Mouse (Mus musculus) embryonic fibroblast, embryonic 13.5 days (primary cell): ENCODE results near the gene Bloc1s5. TPM values are rescaled to one million over a fixed set of nuclear protein-coding genes. Genes with fewer than 3 reads are reported as not detected.

Experiments
- H3K27ac ChIP-seq: 2 replicates; pipeline ENCODE4 v1.5.1; 2012; ENCODE audit warnings: low read length, control low read depth, inconsistent platforms; ENCODE audit not compliant: insufficient read depth
- H3K4me1 ChIP-seq: 2 replicates; pipeline ENCODE4 v1.6.1; 2011; ENCODE audit warnings: low read length; ENCODE audit not compliant: control insufficient read depth, insufficient read depth
- H3K4me3 ChIP-seq: 2 replicates; pipeline ENCODE4 v1.5.1; 2011; ENCODE audit warnings: mild to moderate bottlenecking, control low read depth, low read length; ENCODE audit not compliant: insufficient read depth
- CTCF ChIP-seq: IDR thresholded peaks from 2 replicates; pipeline ENCODE4 v1.5.1; 2011; ENCODE audit warnings: mild to moderate bottlenecking, control low read depth, low read length, moderate library complexity, borderline replicate concordance; ENCODE audit not compliant: insufficient read depth
- POLR2A ChIP-seq: IDR thresholded peaks from 2 replicates; pipeline ENCODE4 v1.6.1; 2011; ENCODE audit warnings: low read depth, mild to moderate bottlenecking, control low read depth, low read length, moderate library complexity
- polyA plus RNA-seq: library from polyadenylated mRNA; stranded (reverse); fragments of >200 nt; gene quantifications from 2 replicates; pipeline ENCODE4 v1.2.4, GENCODE M21; 2011; ENCODE audit warnings: low read depth; ENCODE audit not compliant: missing spikeins, insufficient read length

The Bloc1s5 gene
- polyA plus RNA-seq, 1 experiment = 6.7 TPM

- no peak overlapping the region for H3K4me3 ChIP-seq
- no peaks in the 10 kb centered on the region for H3K4me1 ChIP-seq
- no peak overlapping the region for H3K27ac ChIP-seq
- TF ChIP-seq CTCF (no peak), POLR2A (no peak)
These were observed 14.2 kb upstream of the Bloc1s5 start for GRCm38 (mm10) chr13:38649069-38649468.

- Histone ChIP-seq H3K4me3 (no peak overlapping the region), H3K4me1 (no peaks in the 10 kb centered on the region), H3K27ac (no peak overlapping the region)
- TF ChIP-seq POLR2A = no peak
- TF ChIP-seq CTCF = no peak
These were observed 6.5 kb upstream of the Bloc1s5 start for GRCm38 (mm10) chr13:38641414-38641813.

GRCm38 (mm10) chr13:38640961-38641360 is 6.1 kb upstream of the Bloc1s5 start:
- H3K4me3 ChIP-seq = no peak overlapping the region
- no peak for TF ChIP-seq CTCF
- TF ChIP-seq POLR2A = no peak
- H3K4me1 ChIP-seq = no peaks in the 10 kb centered on the region
- no peak overlapping the region for H3K27ac ChIP-seq

- no peak overlapping the region for H3K4me3 ChIP-seq
- no peak overlapping the region for H3K27ac ChIP-seq
- peaks cover 2% of the 10 kb centered on the region; the same call in 1 of the 2 replicates for H3K4me1 ChIP-seq
- no peak for TF ChIP-seq POLR2A
- no peak for TF ChIP-seq CTCF
These were observed 3.8 kb upstream of the Bloc1s5 start for GRCm38 (mm10) chr13:38638694-38639093.

GRCm38 (mm10) chr13:38634256-38634799 is 581 bp downstream of the Bloc1s5 start:
- TF ChIP-seq CTCF = no peak
- TF ChIP-seq POLR2A = no peak
- Histone ChIP-seq H3K4me1 (peaks cover 2% of the 10 kb centered on the region; the same call in 1 of the 2 replicates), H3K27ac (no peak overlapping the region), H3K4me3 (peak overlapping the region; percentile 77)

- Histone ChIP-seq H3K4me3 (peak overlapping the region; percentile 77; the same call in 1 of the 2 replicates), H3K4me1 (peaks cover 2% of the 10 kb centered on the region; the same call in 1 of the 2 replicates), H3K27ac (no peak overlapping the region)
- no peak for TF ChIP-seq CTCF
- TF ChIP-seq POLR2A = no peak
These were observed 1.5 kb downstream of the Bloc1s5 start for GRCm38 (mm10) chr13:38633287-38634000.

- no peak overlapping the region for H3K27ac ChIP-seq
- H3K4me1 ChIP-seq = peaks cover 2% of the 10 kb centered on the region; the same call in 1 of the 2 replicates
- H3K4me3 ChIP-seq = no peak overlapping the region
- TF ChIP-seq POLR2A = no peak
- no peak for TF ChIP-seq CTCF
These were observed 2.4 kb downstream of the Bloc1s5 start for GRCm38 (mm10) chr13:38632556-38632955.

- TF ChIP-seq CTCF = no peak
- TF ChIP-seq POLR2A = no peak
- no peak overlapping the region for H3K4me3 ChIP-seq
- H3K27ac ChIP-seq = no peak overlapping the region
- H3K4me1 ChIP-seq = no peaks in the 10 kb centered on the region
These were observed 8.7 kb downstream of the Bloc1s5 start for GRCm38 (mm10) chr13:38626229-38626525.

- Histone ChIP-seq H3K4me3 (no peak overlapping the region), H3K4me1 (no peaks in the 10 kb centered on the region), H3K27ac (no peak overlapping the region)
- no peak for TF ChIP-seq CTCF
- TF ChIP-seq POLR2A = no peak
These were observed 9.2 kb downstream of the Bloc1s5 start for GRCm38 (mm10) chr13:38625492-38626228.

GRCm38 (mm10) chr13:38624292-38624902 is 10.5 kb downstream of the Bloc1s5 start:
- TF ChIP-seq POLR2A = no peak
- no peak for TF ChIP-seq CTCF
- no peak overlapping the region for H3K27ac ChIP-seq

More at GRCm38 (mm10) chr13:38624292-38624902, 10.5 kb downstream of the Bloc1s5 start:
- H3K4me1 ChIP-seq = no peaks in the 10 kb centered on the region
- H3K4me3 ChIP-seq = no peak overlapping the region
